Mouse (Mus musculus) left cerebral cortex, postnatal 10 days (tissue): ENCODE data around the gene Zfp653. TPM values are rescaled to one million over a fixed set of nuclear protein-coding genes. Genes with fewer than 3 reads are reported as not detected.
"Not testable (repeated sequence)": the region's sequence is repeated elsewhere in the genome, so short reads cannot be mapped to it uniquely, and the experiment has no call there.

ENCODE experiments used
- DNase-seq, 2 experiments: peaks; one replicate each; pipeline ENCODE4 v3.0.0; 2021 to 2022; ENCODE audit warnings: low spot score in 2 of 2, mixed read lengths in 1 of 2; ENCODE audit errors: extremely low spot score in 1 of 2
- intact Hi-C: fragments of 180-260 bp; cut with DNase I; formaldehyde crosslinking; loops from one replicate; pipeline ENCODE4 v1.15.1; 2025
- total RNA-seq, 2 experiments: library from RNA; stranded (reverse); gene quantifications; 2 replicates each; pipeline ENCODE4 v1.2.3; 2021

Zfp653 gene
- total RNA-seq, 2 experiments from 2014 or later: 20.7 to 20.8 TPM

GRCm38 (mm10) chr9:22076223-22076622 lies 5.0 kb upstream of the Zfp653 start:
- intact Hi-C loops: no loop called here
- no peak for DNase-seq

GRCm38 (mm10) chr9:22075778-22076177 lies 4.6 kb upstream of the Zfp653 start:
- DNase-seq, intact Hi-C loops: not testable (repeated sequence)

GRCm38 (mm10) chr9:22072276-22072675 lies 1.1 kb upstream of the Zfp653 start:
- intact Hi-C loops: no loop called here
- DNase-seq: peak in 1 of 2 experiments; percentile 48

GRCm38 (mm10) chr9:22069881-22070553 lies 1.2 kb downstream of the Zfp653 start:
- no peak for DNase-seq
- intact Hi-C loops: loop anchor here (5.0 kb wide), 1 partner anchor 72 kb away; no protein-coding TSS in a partner anchor

GRCm38 (mm10) chr9:22067195-22067594 lies 4.0 kb downstream of the Zfp653 start:
- intact Hi-C loops: loop anchor here (5.0 kb wide), 1 partner anchor 75 kb away; no protein-coding TSS in a partner anchor
- DNase-seq: no peak

GRCm38 (mm10) chr9:22066433-22066832 lies 4.7 kb downstream of the Zfp653 start:
- intact Hi-C loops: loop anchor here (5.0 kb wide), 1 partner anchor 76 kb away; no protein-coding TSS in a partner anchor
- DNase-seq: peak in 1 of 2 experiments; percentile 66

GRCm38 (mm10) chr9:22065642-22066041 lies 5.5 kb downstream of the Zfp653 start:
- intact Hi-C loops: loop anchor here (5.0 kb wide), 1 partner anchor 77 kb away; no protein-coding TSS in a partner anchor
- DNase-seq: no peak

- peak in 1 of 2 experiments; percentile 43 for DNase-seq
- intact Hi-C loops: no loop called here
Observed at GRCm38 (mm10) chr9:22064341-22064740, 6.8 kb downstream of the Zfp653 start.

GRCm38 (mm10) chr9:22061339-22061738 lies 9.8 kb downstream of the Zfp653 start:
- intact Hi-C loops: no loop called here
- no peak for DNase-seq

GRCm38 (mm10) chr9:22058011-22058424 lies 13.2 kb downstream of the Zfp653 start:
- intact Hi-C loops: no loop called here
- DNase-seq: peak in 1 of 2 experiments; percentile 49

- intact Hi-C loops: no loop called here
- no peak for DNase-seq
Observed at GRCm38 (mm10) chr9:22057031-22057517, 14.1 kb downstream of the Zfp653 start.

GRCm38 (mm10) chr9:22056303-22056910 lies 14.8 kb downstream of the Zfp653 start:
- no peak for DNase-seq
- intact Hi-C loops: no loop called here

- peak in 1 of 2 experiments; percentile 48 for DNase-seq
- intact Hi-C loops: no loop called here
Observed at GRCm38 (mm10) chr9:22055713-22056112, 15.5 kb downstream of the Zfp653 start.

GRCm38 (mm10) chr9:22054411-22055076 lies 16.6 kb downstream of the Zfp653 start:
- intact Hi-C loops: no loop called here
- peak; percentile 81 to 88 for DNase-seq

- intact Hi-C loops: no loop called here
- no peak for DNase-seq
Observed at GRCm38 (mm10) chr9:22053657-22054056, 17.5 kb downstream of the Zfp653 start.

GRCm38 (mm10) chr9:22051958-22052254 lies 19.3 kb downstream of the Zfp653 start, which contains the start of gene Elavl3:
TSS of gene Elavl3 (minus strand) at chr9:22052023.
- intact Hi-C loops: no loop called here
- DNase-seq: peak; percentile 80 to 89

- peak in 1 of 2 experiments; percentile 78 for DNase-seq
- intact Hi-C loops: no loop called here
Observed at GRCm38 (mm10) chr9:22051161-22051957, 19.8 kb downstream of the Zfp653 start.

- intact Hi-C loops: no loop called here
- peak in 1 of 2 experiments; percentile 80 for DNase-seq
Observed at GRCm38 (mm10) chr9:22050351-22050889, 20.8 kb downstream of the Zfp653 start.
